Mouse (Mus musculus): ENCODE measurements around the gene Fam117b. TPM values are rescaled to one million over a fixed set of nuclear protein-coding genes. Genes with fewer than 3 reads are reported as not detected.

Fam117b gene
- polyA plus RNA-seq (2012; rRNA removed), result 16.4 and 20.9 TPM in 2 replicates

GRCm38 (mm10) chr1:59912413-59913157 lies at the start of gene Fam117b:
Gene Fam117b (plus strand): TSS chr1:59913006.

Other genes starting within 250 kb of the Fam117b start
- gene Sumo1, start 242.2 kb upstream of the Fam117b start, polyA plus RNA-seq (2012; rRNA removed), result 157 and 211 TPM in 2 replicates
- gene Nop58, start 228.0 kb upstream of the Fam117b start, polyA plus RNA-seq (2012; rRNA removed), result 194 and 352 TPM in 2 replicates
- gene Bmpr2, start 149.6 kb upstream of the Fam117b start, polyA plus RNA-seq (2012; rRNA removed), result 8.2 and 19.1 TPM in 2 replicates
- gene Ica1l, start 130.2 kb downstream of the Fam117b start, polyA plus RNA-seq (2012; rRNA removed), result 2.1 and 2.6 TPM in 2 replicates
- gene Carf, start 185.2 kb downstream of the Fam117b start, polyA plus RNA-seq (2012; rRNA removed), result 4.0 and 8.1 TPM in 2 replicates
- gene Wdr12, start 185.6 kb downstream of the Fam117b start, polyA plus RNA-seq (2012; rRNA removed), result 22.5 and 31.3 TPM in 2 replicates